18 mouse cellular contexts compared by ENCODE assay signal in the genomic region with DNA sequence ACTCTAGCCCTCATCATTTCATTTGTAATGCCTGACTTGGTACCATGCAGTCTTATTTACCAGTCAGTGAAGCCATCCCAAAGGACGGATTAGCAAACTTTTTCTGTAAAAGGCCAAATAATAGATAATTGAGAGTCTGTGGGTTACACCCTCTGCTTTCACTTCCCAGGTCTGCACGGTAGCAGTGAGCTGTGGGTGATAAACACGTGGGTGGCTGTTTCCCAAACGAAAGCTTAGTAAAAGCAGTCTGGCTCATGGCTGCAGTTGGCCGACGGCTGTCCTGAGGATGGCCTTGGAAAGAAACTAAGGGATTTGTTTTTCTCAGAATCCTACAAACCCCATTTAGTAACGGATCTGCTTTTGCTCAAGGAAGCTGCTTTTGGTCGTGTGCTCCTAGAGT. TPM values are rescaled to one million over a fixed set of nuclear protein-coding genes. Genes with fewer than 3 reads are reported as not detected.
DNase-seq lines count a peak whose midpoint lies in the region; ATAC-seq lines count a peak whose summit lies in the region.
"Had no signal": no experiment of that assay in that cellular context is flagged by ENCODE, and none has a peak within 500 bp of the region (broad histone marks: within the 10 kb centered on the region; RNA-seq: fewer than 3 reads in every experiment).

No protein-coding gene starts in this region.

- no peak overlapping the region for H3K4me3 ChIP-seq in heart, embryonic 11.5 days (ENCODE audit: low read depth, low read length)
- H3K4me3 ChIP-seq: heart, embryonic 15.5 days; limb, embryonic 12.5 days had no signal

- H3K9me3 ChIP-seq in heart, embryonic 11.5 days (replicated peaks; ENCODE audit: control insufficient read depth, low read length): no peaks in the 10 kb centered on the region
- H3K9me3 ChIP-seq: heart, embryonic 15.5 days; limb, embryonic 12.5 days had no signal

- 0 out of 2 replicates have a peak, but pooled peaks cover 6% of the 10 kb centered on the region for H3K36me3 ChIP-seq in heart, embryonic 11.5 days (ENCODE audit: control insufficient read depth, insufficient read depth, low read length)

- no peak overlapping the region for H3K4me2 ChIP-seq in heart, embryonic 11.5 days
- H3K4me2 ChIP-seq: heart, embryonic 15.5 days; limb, embryonic 12.5 days had no signal

- peak; percentile 24 to 39 for DNase-seq in heart, adult 9 months (ENCODE audit: low spot score in 2 of 2)
- DNase-seq in spleen, adult 12 weeks (ENCODE audit: low spot score): peak; percentile 6
- no peak for DNase-seq in spleen, adult 18-20 months
- DNase-seq in induced T-regulatory cell, adult 2 months (ENCODE audit: low read depth): peak; percentile 38
- DNase-seq in kidney, postnatal 36 days: no peak
- no peak for DNase-seq in thymus, postnatal 25 days
- DNase-seq: adrenal gland, adult 8-10 months; cerebellum, postnatal 14 days; kidney, adult 9 months; lung, adult 18-20 months; right cerebral cortex, postnatal 25 days had no signal

- ATAC-seq in heart, embryonic 11.5 days (replicated peaks; ENCODE audit: insufficient number of reproducible peaks, low FRiP score, low TSS enrichment): no peak
- ATAC-seq: hindbrain, embryonic 16.5 days had no signal

- 52% methylated on average over 8 of the region's 8 CpGs for WGBS in heart, embryonic 11.5 days (ENCODE audit: insufficient replicate concordance)

- H3K9ac ChIP-seq in heart, embryonic 11.5 days (ENCODE audit: low read depth, low read length): no peak overlapping the region; the same call in 1 of the 2 replicates
- H3K9ac ChIP-seq: heart, embryonic 15.5 days; limb, embryonic 12.5 days had no signal

- H3K4me1 ChIP-seq in heart, embryonic 11.5 days (ENCODE audit: control insufficient read depth, insufficient read depth, low read length): peaks cover 18% of the 10 kb centered on the region

- no peak overlapping the region for H3K27ac ChIP-seq in heart, embryonic 11.5 days (ENCODE audit: low read depth, low read length)
- H3K27ac ChIP-seq: heart, embryonic 15.5 days; limb, embryonic 12.5 days had no signal

- H3K27me3 ChIP-seq in heart, embryonic 11.5 days (ENCODE audit: control insufficient read depth, insufficient read depth, low read length): no peaks in the 10 kb centered on the region
- H3K27me3 ChIP-seq: heart, embryonic 15.5 days; limb, embryonic 12.5 days had no signal

RNA-seq across cellular contexts. Expression of gene Prkab2, which starts 3.2 kb away (rescaled TPM):
- polyA plus RNA-seq in heart, embryonic 11.5 days (2014; fragmentation: Nextera tagmentation; extraction: Ambion mirVana): 16.0 and 23.3 TPM in 2 replicates

RNA-seq across cellular contexts. Expression of gene Gm17651, which starts 13.3 kb away (rescaled TPM):
- not detected in 2 replicates for polyA plus RNA-seq in heart, embryonic 11.5 days (2014; fragmentation: Nextera tagmentation; extraction: Ambion mirVana)
- polyA plus RNA-seq: embryonic facial prominence, embryonic 11.5 days; heart, embryonic 15.5 days; hindbrain, embryonic 16.5 days; limb, embryonic 12.5 days; midbrain, postnatal 0 days; urinary bladder, adult 2 months had no signal

RNA-seq across cellular contexts. Expression of gene Fmo5, which starts 32.6 kb away (rescaled TPM):
- 2.8 and 3.1 TPM in 2 replicates for polyA plus RNA-seq in heart, embryonic 11.5 days (2014; fragmentation: Nextera tagmentation; extraction: Ambion mirVana)

RNA-seq across cellular contexts. Expression of gene Chd1l, which starts 51.2 kb away (rescaled TPM):
- polyA plus RNA-seq in heart, embryonic 11.5 days (2014; fragmentation: Nextera tagmentation; extraction: Ambion mirVana): 14.5 and 18.4 TPM in 2 replicates

Comparison
In these comparisons a context has a peak if more than half of its experiments do, and no peak if none do; other contexts are left out.
1. DNase-seq: peak in heart, adult 9 months (2 of 2), spleen, adult 12 weeks (single experiment) and induced T-regulatory cell, adult 2 months (single experiment); none in spleen, adult 18-20 months (0 of 2), kidney, postnatal 36 days (0 of 2) and thymus, postnatal 25 days (single experiment).